Mouse (Mus musculus) MEL (cell line): ENCODE data around the gene St7. TPM values are rescaled to one million over a fixed set of nuclear protein-coding genes. Genes with fewer than 3 reads are reported as not detected.
"Not testable (repeated sequence)": the region's sequence is repeated elsewhere in the genome, so short reads cannot be mapped to it uniquely, and the experiment has no call there.

Source experiments
- DNase-seq: peaks from one replicate; pipeline ENCODE4 v3.0.0; 2011; ENCODE audit warnings: low read depth, low spot score
- H3K27ac ChIP-seq: 2 replicates; pipeline ENCODE4 v1.5.1; 2012; ENCODE audit warnings: low read depth, mild to moderate bottlenecking, control low read depth, low read length, moderate library complexity; ENCODE audit not compliant: control insufficient read depth
- H3K27me3 ChIP-seq, 2 experiments: fragments of 150-350 bp in 1 of 2; sonication (generic) in 1 of 2; 2 replicates each; pipeline ENCODE4 v1.6.1; 2012; ENCODE audit warnings: low read length in 2 of 2, mild to moderate bottlenecking in 2 of 2, improper control_type of control experiment in 1 of 2, moderate library complexity in 1 of 2; ENCODE audit not compliant: insufficient read depth in 2 of 2, control insufficient read depth in 1 of 2
- H3K36me3 ChIP-seq, 2 experiments: 2 replicates each; pipeline ENCODE4 v1.6.1; 2012 to 2014; ENCODE audit warnings: low read length in 2 of 2, improper control_type of control experiment in 1 of 2, inconsistent platforms in 1 of 2, mild to moderate bottlenecking in 1 of 2; ENCODE audit not compliant: insufficient read depth in 2 of 2, control insufficient read depth in 1 of 2
- H3K4me1 ChIP-seq, 2 experiments: fragments of 150-350 bp in 1 of 2; sonication (generic) in 1 of 2; 2 replicates each; pipeline ENCODE4 v1.6.1; 2012; ENCODE audit warnings: low read length in 2 of 2, improper control_type of control experiment in 1 of 2, mild to moderate bottlenecking in 1 of 2; ENCODE audit not compliant: insufficient read depth in 2 of 2, control insufficient read depth in 1 of 2
- H3K4me3 ChIP-seq, 2 experiments: fragments of 150-350 bp in 1 of 2; sonication (generic) in 1 of 2; 2 replicates each; pipeline ENCODE4 v1.5.1; 2012; ENCODE audit warnings: low read depth in 2 of 2, low read length in 2 of 2, mild to moderate bottlenecking in 2 of 2, moderate library complexity in 2 of 2, control low read depth in 1 of 2, improper control_type of control experiment in 1 of 2; ENCODE audit not compliant: control insufficient read depth in 1 of 2, insufficient read depth in 1 of 2
- H3K79me2 ChIP-seq: 2 replicates; pipeline ENCODE4 v1.6.1; 2012; ENCODE audit warnings: mild to moderate bottlenecking, low read length, moderate library complexity; ENCODE audit not compliant: control insufficient read depth, poor library complexity, insufficient read depth
- H3K9ac ChIP-seq: 2 replicates; pipeline ENCODE4 v1.6.1; 2012; ENCODE audit warnings: low read depth, mild to moderate bottlenecking, control low read depth, low read length, moderate library complexity; ENCODE audit not compliant: control insufficient read depth, poor library complexity, severe bottlenecking
- H3K9me3 ChIP-seq: fragments of 150-350 bp; sonication (generic); replicated peaks from 2 replicates; pipeline ENCODE4 v1.6.1; 2012; ENCODE audit warnings: mild to moderate bottlenecking, low read length, improper control_type of control experiment, moderate library complexity; ENCODE audit not compliant: insufficient read depth
- CHD1 ChIP-seq: IDR thresholded peaks from 2 replicates; pipeline ENCODE4 v1.6.1; 2012; ENCODE audit warnings: low read depth, mild to moderate bottlenecking, inconsistent platforms, low read length, improper control_type of control experiment
- ETS1 ChIP-seq: IDR thresholded peaks from 2 replicates; pipeline ENCODE4 v1.6.1; 2012; ENCODE audit warnings: low read depth, mild to moderate bottlenecking, inconsistent platforms, low read length, improper control_type of control experiment, moderate library complexity
- GABPA ChIP-seq: IDR thresholded peaks from 2 replicates; pipeline ENCODE4 v1.6.1; 2012; ENCODE audit warnings: low read depth, mild to moderate bottlenecking, inconsistent platforms, low read length, improper control_type of control experiment, moderate library complexity
- GATA1 ChIP-seq: IDR thresholded peaks from 2 replicates; pipeline ENCODE4 v1.6.1; 2011; ENCODE audit warnings: low read depth, low read length, improper control_type of control experiment
- HCFC1 ChIP-seq: IDR thresholded peaks from 2 replicates; pipeline ENCODE4 v1.6.1; 2012; ENCODE audit warnings: low read depth, mild to moderate bottlenecking, inconsistent platforms, low read length, improper control_type of control experiment, moderate library complexity
- JUND ChIP-seq: IDR thresholded peaks from 2 replicates; pipeline ENCODE4 v1.6.1; 2011; ENCODE audit warnings: low read depth, mild to moderate bottlenecking, improper control_type of control experiment, low read length
- MAX ChIP-seq: IDR thresholded peaks from 2 replicates; pipeline ENCODE4 v1.6.1; 2011; ENCODE audit warnings: low read length, improper control_type of control experiment
- MAZ ChIP-seq: IDR thresholded peaks from 2 replicates; pipeline ENCODE4 v1.6.1; 2012; ENCODE audit warnings: low read depth, mild to moderate bottlenecking, inconsistent platforms, low read length, improper control_type of control experiment
- MEF2A ChIP-seq: IDR thresholded peaks from 2 replicates; pipeline ENCODE4 v1.6.1; 2014; ENCODE audit warnings: low read depth, mild to moderate bottlenecking, inconsistent platforms, low read length, improper control_type of control experiment; ENCODE audit not compliant: poor library complexity, insufficient replicate concordance, severe bottlenecking; ENCODE audit errors: extremely low read depth
- MYB ChIP-seq: IDR thresholded peaks from 2 replicates; pipeline ENCODE4 v1.6.1; 2011; ENCODE audit warnings: mild to moderate bottlenecking, low read depth, low read length, improper control_type of control experiment
- MYC ChIP-seq: IDR thresholded peaks from 2 replicates; pipeline ENCODE4 v1.6.1; 2011; ENCODE audit warnings: low read depth, mild to moderate bottlenecking, low read length, improper control_type of control experiment, moderate library complexity
- NELFE ChIP-seq: IDR thresholded peaks from 2 replicates; pipeline ENCODE4 v1.6.1; 2011; ENCODE audit warnings: low read depth, low read length, improper control_type of control experiment
- NRF1 ChIP-seq: IDR thresholded peaks from 2 replicates; pipeline ENCODE4 v1.6.1; 2014; ENCODE audit warnings: low read depth, mild to moderate bottlenecking, inconsistent platforms, low read length, improper control_type of control experiment, moderate library complexity; ENCODE audit not compliant: poor library complexity, insufficient read depth, severe bottlenecking
- RCOR1 ChIP-seq: IDR thresholded peaks from 2 replicates; pipeline ENCODE4 v1.6.1; 2012; ENCODE audit warnings: low read depth, mild to moderate bottlenecking, inconsistent platforms, low read length, improper control_type of control experiment
- SIN3A ChIP-seq: IDR thresholded peaks from 2 replicates; pipeline ENCODE4 v1.6.1; 2012; ENCODE audit warnings: low read length, improper control_type of control experiment, inconsistent platforms
- SMC3 ChIP-seq: IDR thresholded peaks from 2 replicates; pipeline ENCODE4 v1.6.1; 2011; ENCODE audit warnings: low read depth, low read length, improper control_type of control experiment
- TAL1 ChIP-seq: IDR thresholded peaks from 2 replicates; pipeline ENCODE4 v1.6.1; 2012; ENCODE audit warnings: mild to moderate bottlenecking, inconsistent platforms, low read length, moderate library complexity, mixed read lengths
- TBP ChIP-seq: IDR thresholded peaks from 2 replicates; pipeline ENCODE4 v1.8.0; 2011; ENCODE audit warnings: low read depth, low read length, improper control_type of control experiment
- TCF12 ChIP-seq: IDR thresholded peaks from 2 replicates; pipeline ENCODE4 v1.6.1; 2014; ENCODE audit warnings: low read depth, mild to moderate bottlenecking, inconsistent platforms, low read length, improper control_type of control experiment, moderate library complexity
- UBTF ChIP-seq: IDR thresholded peaks from 2 replicates; pipeline ENCODE4 v1.6.1; 2012; ENCODE audit warnings: low read depth, mild to moderate bottlenecking, inconsistent platforms, low read length, improper control_type of control experiment, moderate library complexity, borderline replicate concordance; ENCODE audit not compliant: insufficient read depth
- USF2 ChIP-seq, 2 experiments: IDR thresholded peaks; 2 replicates each; pipeline ENCODE4 v1.6.1; 2011 to 2012; ENCODE audit warnings: improper control_type of control experiment in 2 of 2, low read length in 2 of 2, borderline replicate concordance in 1 of 2, inconsistent platforms in 1 of 2, low read depth in 1 of 2, mild to moderate bottlenecking in 1 of 2; ENCODE audit not compliant: insufficient read depth in 1 of 2
- ZC3H11A ChIP-seq: IDR thresholded peaks from 2 replicates; pipeline ENCODE4 v1.6.1; 2012; ENCODE audit warnings: low read depth, mild to moderate bottlenecking, inconsistent platforms, low read length, improper control_type of control experiment
- ZMIZ1 ChIP-seq: IDR thresholded peaks from 2 replicates; pipeline ENCODE4 v1.6.1; 2012; ENCODE audit warnings: low read depth, mild to moderate bottlenecking, inconsistent platforms, low read length, improper control_type of control experiment, moderate library complexity
- polyA plus RNA-seq, 2 experiments: library from polyadenylated mRNA; stranded (reverse) in 1 of 2; unstranded in 1 of 2; fragments of >175 nt in 1 of 2; fragments of >200 nt in 1 of 2; gene quantifications; 2 replicates each; pipeline versions ENCODE4 v1.2.1 to v1.2.4; 2012; ENCODE audit warnings: low replicate concordance in 2 of 2, low read depth in 1 of 2; ENCODE audit not compliant: insufficient read length in 2 of 2, insufficient read depth in 1 of 2, missing spikeins in 1 of 2
- total RNA-seq: library from RNA; depleted of rRNA; stranded (reverse); fragments of 300-350 nt; gene quantifications from 2 replicates; pipeline ENCODE4 v1.2.3, GENCODE M21; 2012

The St7 gene
- total and polyA plus RNA-seq, 3 experiments: 34.4 to 48.5 TPM; not detected in 1

GRCm38 (mm10) chr6:17700936-17701612 lies 8.3 kb downstream of the St7 start:
- DNase-seq: no peak
- Histone ChIP-seq H3K27ac (no peak overlapping the region), H3K36me3 (peaks cover 0 to 7% of the 10 kb centered on the region in 2 experiments; a peak in 2 of 4 replicates), H3K27me3 (no peaks in the 10 kb centered on the region), H3K9me3 (no peaks in the 10 kb centered on the region), H3K79me2 (peaks cover 40% of the 10 kb centered on the region), H3K4me3 (no peak overlapping the region), H3K4me1 (peaks cover 0 to 8% of the 10 kb centered on the region in 2 experiments), H3K9ac (no peak overlapping the region)
- TF ChIP-seq GABPA (no peak), TCF12 (no peak), GATA1 (no peak), MYB (no peak), TAL1 (no peak), NELFE (no peak), USF2 (IDR thresholded peaks at IDR 0.05; ENCODE audit: borderline replicate concordance in 1 of 2, insufficient read depth in 1 of 2, low read depth in 1 of 2, low read length in 2 of 2) (no peak)

- not testable (repeated sequence) for H3K36me3 ChIP-seq, H3K27me3 ChIP-seq, H3K27ac ChIP-seq, H3K9ac ChIP-seq, H3K4me3 ChIP-seq, H3K4me1 ChIP-seq, DNase-seq, H3K9me3 ChIP-seq
- peaks cover 23% of the 10 kb centered on the region for H3K79me2 ChIP-seq
Measured at GRCm38 (mm10) chr6:17704038-17704437, 11.3 kb downstream of the St7 start.

GRCm38 (mm10) chr6:17705973-17706372 lies 13.2 kb downstream of the St7 start:
- H3K27ac ChIP-seq: no peak overlapping the region
- H3K4me1 ChIP-seq: peaks cover 3 to 8% of the 10 kb centered on the region in 2 experiments
- peaks cover 13% of the 10 kb centered on the region for H3K79me2 ChIP-seq
- DNase-seq: peak; percentile 67
- H3K27me3 ChIP-seq: no peaks in the 10 kb centered on the region
- no peak overlapping the region for H3K9ac ChIP-seq
- H3K4me3 ChIP-seq: no peak overlapping the region
- H3K9me3 ChIP-seq: no peaks in the 10 kb centered on the region
- H3K36me3 ChIP-seq: peaks cover 0 to 7% of the 10 kb centered on the region in 2 experiments; a peak in 3 of 4 replicates
- peak; percentile 75; the same call in 1 of the 2 replicates for TF ChIP-seq MYC
- no peak for TF ChIP-seq JUND
- TF ChIP-seq CHD1: no peak
- no peak for TF ChIP-seq HCFC1
- TF ChIP-seq TBP: no peak
- TF ChIP-seq SIN3A: peak; percentile 40; the same call in 1 of the 2 replicates
- TF ChIP-seq MAX: peak; percentile 70
- TF ChIP-seq NELFE: no peak
- no peak for TF ChIP-seq ZMIZ1
- peak; percentile 52; the same call in 1 of the 2 replicates for TF ChIP-seq GATA1
- TF ChIP-seq SMC3: no peak
- TF ChIP-seq MEF2A: no peak
- no peak for TF ChIP-seq UBTF
- no peak for TF ChIP-seq GABPA
- no peak for TF ChIP-seq ZC3H11A
- TF ChIP-seq NRF1: no peak
- TF ChIP-seq ETS1: 0 out of 2 replicates have a peak, but pooled peaks have one; percentile 34
- TF ChIP-seq TCF12: peak; percentile 56; the same call in 1 of the 2 replicates
- TF ChIP-seq RCOR1: peak; percentile 39; the same call in 1 of the 2 replicates
- TF ChIP-seq MAZ: no peak
